Mouse (Mus musculus) myocyte (in vitro differentiated cells): ENCODE results near the gene Lenep. TPM values are rescaled to one million over a fixed set of nuclear protein-coding genes. Genes with fewer than 3 reads are reported as not detected.
A peak's percentile ranks its signal among the peaks of the same experiment; 100 is the strongest.

Experiments used
- H3K27me3 ChIP-seq: one replicate; pipeline ENCODE4 v1.6.1; 2011; ENCODE audit not compliant: control insufficient read depth, insufficient read depth, insufficient read length
- H3K36me3 ChIP-seq: one replicate; pipeline ENCODE4 v1.6.1; 2011; ENCODE audit not compliant: control insufficient read depth, insufficient read depth
- H3K4me2 ChIP-seq: one replicate; pipeline ENCODE4 v1.6.1; 2011; ENCODE audit warnings: low read depth, control low read depth
- H3K4me3 ChIP-seq: one replicate; pipeline ENCODE4 v1.5.1; 2011; ENCODE audit warnings: mild to moderate bottlenecking, control low read depth, moderate library complexity
- H3K79me2 ChIP-seq: one replicate; pipeline ENCODE4 v1.6.1; 2011; ENCODE audit not compliant: control insufficient read depth, insufficient read depth
- H3ac ChIP-seq: one replicate; pipeline ENCODE4 v1.6.1; 2011; ENCODE audit not compliant: control insufficient read depth, insufficient read length
- CEBPB ChIP-seq: IDR thresholded peaks from 2 replicates; pipeline ENCODE4 v1.6.1; 2011; ENCODE audit warnings: mild to moderate bottlenecking, moderate library complexity; ENCODE audit not compliant: poor library complexity, insufficient read depth, severe bottlenecking
- E2F4 ChIP-seq: IDR thresholded peaks from one replicate; pipeline ENCODE4 v1.6.1; 2011; ENCODE audit warnings: mild to moderate bottlenecking, control low read depth, moderate library complexity; ENCODE audit not compliant: insufficient read depth
- MAX ChIP-seq: IDR thresholded peaks from one replicate; pipeline ENCODE4 v1.6.1; 2011; ENCODE audit warnings: low read depth, mild to moderate bottlenecking, control low read depth
- MYOD1 ChIP-seq, 3 experiments: IDR thresholded peaks; one replicate each; pipeline ENCODE4 v1.6.1; 2011; ENCODE audit warnings: control low read depth in 2 of 3, low read depth in 2 of 3, mild to moderate bottlenecking in 2 of 3, moderate library complexity in 1 of 3; ENCODE audit not compliant: insufficient read length in 2 of 3, control insufficient read depth in 1 of 3
- MYOG ChIP-seq, 3 experiments: IDR thresholded peaks; one replicate each; pipeline ENCODE4 v1.6.1; 2011; ENCODE audit warnings: control low read depth in 2 of 3, low read depth in 2 of 3, mild to moderate bottlenecking in 2 of 3; ENCODE audit not compliant: insufficient read length in 2 of 3, control insufficient read depth in 1 of 3, insufficient read depth in 1 of 3
- POLR2A ChIP-seq: IDR thresholded peaks from one replicate; pipeline ENCODE4 v1.6.1; 2011; ENCODE audit warnings: low read depth, mild to moderate bottlenecking, control low read depth, moderate library complexity; ENCODE audit not compliant: insufficient read length
- POLR2AphosphoS2 ChIP-seq: IDR thresholded peaks from one replicate; pipeline ENCODE4 v1.6.1; 2011; ENCODE audit warnings: low read depth, control low read depth; ENCODE audit not compliant: insufficient read length
- REST ChIP-seq: IDR thresholded peaks from one replicate; pipeline ENCODE4 v1.6.1; 2011; ENCODE audit warnings: mild to moderate bottlenecking, control low read depth, moderate library complexity; ENCODE audit not compliant: insufficient read depth, insufficient read length
- SRF ChIP-seq: IDR thresholded peaks from one replicate; pipeline ENCODE4 v1.6.1; 2011; ENCODE audit warnings: low read depth; ENCODE audit not compliant: control insufficient read depth, insufficient read length
- TCF12 ChIP-seq: IDR thresholded peaks from one replicate; pipeline ENCODE4 v1.6.1; 2011; ENCODE audit warnings: mild to moderate bottlenecking, control low read depth; ENCODE audit not compliant: poor library complexity, insufficient read depth, severe bottlenecking
- TCF3 ChIP-seq: IDR thresholded peaks from one replicate; pipeline ENCODE4 v1.6.1; 2011; ENCODE audit warnings: low read depth, control low read depth; ENCODE audit not compliant: insufficient read length
- polyA plus RNA-seq: library from polyadenylated mRNA; unstranded; fragments of >200 nt; fragmentation: generic; extraction: Trizol; gene quantifications from one replicate; pipeline ENCODE4 v1.2.1, GENCODE M21; 2012; ENCODE audit warnings: missing spikeins

Lenep gene
- polyA plus RNA-seq, 1 experiment = not detected

DNA sequence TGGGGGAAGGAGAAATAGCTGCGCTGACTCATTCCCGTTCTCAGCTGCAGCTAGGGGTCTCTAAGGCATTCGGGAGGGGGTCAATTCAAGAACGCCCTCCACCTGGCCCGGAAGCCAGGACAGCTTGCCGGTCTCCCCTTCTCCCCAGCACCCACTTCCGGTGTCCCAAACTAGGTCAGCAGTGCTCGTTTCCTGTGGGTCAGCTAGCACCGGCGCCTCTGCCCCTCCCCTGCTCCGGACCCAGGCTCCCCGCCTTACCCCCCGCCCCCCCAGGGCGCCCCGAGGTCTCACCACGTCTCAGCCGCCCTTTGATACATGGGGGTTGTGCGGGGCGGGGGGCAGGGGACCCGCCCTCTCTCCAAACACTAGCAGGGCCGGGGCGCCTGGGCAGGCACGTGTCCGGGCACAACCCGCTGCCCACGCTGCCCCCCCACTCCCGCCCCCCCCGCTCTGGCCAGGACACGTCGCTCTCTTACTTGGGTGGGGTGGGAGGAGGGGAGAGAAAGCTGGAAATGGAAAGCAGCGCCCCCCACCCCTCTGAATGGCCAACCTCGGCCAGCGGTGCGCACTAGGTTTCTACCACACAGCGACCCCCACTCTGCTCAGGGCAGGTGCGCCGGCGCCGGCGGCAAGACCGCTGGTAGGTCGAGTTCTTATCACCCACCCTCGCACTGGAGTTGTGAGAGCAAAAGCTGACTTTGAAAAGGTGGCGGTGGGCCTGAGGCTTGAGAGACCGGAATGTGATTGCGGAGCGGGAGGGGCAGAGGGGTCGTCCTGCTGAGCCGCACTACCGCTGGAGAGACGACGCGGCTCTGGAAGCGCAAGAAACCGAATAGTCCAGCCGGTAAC lies 10.7 kb downstream of the Lenep start:
- TF ChIP-seq SRF (peak; percentile 78), MYOD1 (IDR thresholded peaks at IDR 0.05; ENCODE audit: control insufficient read depth in 1 of 3, insufficient read length in 2 of 3, low read depth in 2 of 3) (peak in 1 of 3 experiments; percentile 23), POLR2AphosphoS2 (peak; percentile 76), POLR2A (peak; percentile 60), MAX (no peak), TCF3 (no peak)
- Histone ChIP-seq H3K36me3 (no peaks in the 10 kb centered on the region), H3K4me2 (peak overlapping the region; percentile 96), H3ac (peak overlapping the region; percentile 66), H3K27me3 (no peaks in the 10 kb centered on the region), H3K79me2 (peaks cover 42% of the 10 kb centered on the region), H3K4me3 (peak overlapping the region; percentile 99)

GRCm38 (mm10) chr3:89390699-89391662 lies 11.6 kb downstream of the Lenep start:
- Histone ChIP-seq H3K4me3 (peak overlapping the region; percentile 99), H3K36me3 (peaks cover 2% of the 10 kb centered on the region), H3K79me2 (peaks cover 42% of the 10 kb centered on the region), H3K27me3 (no peaks in the 10 kb centered on the region), H3ac (peak overlapping the region; percentile 66), H3K4me2 (peak overlapping the region; percentile 96)
- peak; percentile 93 for TF ChIP-seq CEBPB
- TF ChIP-seq POLR2A = peak; percentile 63
- TF ChIP-seq POLR2AphosphoS2 = peak; percentile 28
- no peak for TF ChIP-seq TCF12
- TF ChIP-seq MYOD1 (IDR thresholded peaks at IDR 0.05; ENCODE audit: control insufficient read depth in 1 of 3, insufficient read length in 2 of 3, low read depth in 2 of 3) = peak in 1 of 3 experiments; percentile 53
- no peak for TF ChIP-seq E2F4
- TF ChIP-seq MYOG (IDR thresholded peaks at IDR 0.05; ENCODE audit: control insufficient read depth in 1 of 3, insufficient read depth in 1 of 3, insufficient read length in 2 of 3, low read depth in 2 of 3) = peak in 1 of 3 experiments; percentile 38

DNA sequence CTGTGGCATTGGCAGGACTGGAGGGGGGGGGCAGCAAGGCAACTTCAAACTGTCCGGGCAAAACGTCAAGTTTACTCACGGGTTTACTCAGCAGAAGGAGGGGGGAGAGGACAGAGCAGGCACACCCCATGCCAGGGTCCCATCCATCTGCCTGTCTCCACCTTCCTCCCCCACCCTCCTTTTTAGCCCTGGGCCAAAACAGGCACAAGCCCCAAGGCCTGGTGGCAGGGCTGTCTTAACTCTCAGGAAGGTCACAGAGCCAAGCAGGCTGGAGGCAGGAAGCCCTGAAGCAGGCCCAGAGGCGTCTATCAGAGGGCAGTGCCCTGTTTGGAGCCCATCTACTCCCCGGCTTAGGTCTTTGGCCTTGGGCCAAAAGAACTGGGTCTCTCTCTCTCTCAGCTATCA lies 12.5 kb downstream of the Lenep start:
- peaks cover 46% of the 10 kb centered on the region for H3K79me2 ChIP-seq
- H3K4me2 ChIP-seq = peak overlapping the region; percentile 78
- no peak for TF ChIP-seq REST
- TF ChIP-seq POLR2A = peak; percentile 32

GRCm38 (mm10) chr3:89388901-89389740 lies 13.5 kb downstream of the Lenep start:
- Histone ChIP-seq H3K79me2 (peaks cover 52% of the 10 kb centered on the region), H3ac (no peak overlapping the region), H3K27me3 (no peaks in the 10 kb centered on the region), H3K36me3 (peaks cover 6% of the 10 kb centered on the region), H3K4me3 (no peak overlapping the region), H3K4me2 (no peak overlapping the region)
- no peak for TF ChIP-seq MYOD1 (IDR thresholded peaks at IDR 0.05; ENCODE audit: control insufficient read depth in 1 of 3, insufficient read length in 2 of 3, low read depth in 2 of 3)

More for the DNA sequence above, 12.5 kb downstream of the Lenep start:
- peak overlapping the region; percentile 66 for H3ac ChIP-seq
- H3K27me3 ChIP-seq = no peaks in the 10 kb centered on the region
- peak overlapping the region; percentile 99 for H3K4me3 ChIP-seq
- H3K36me3 ChIP-seq = peaks cover 6% of the 10 kb centered on the region

- no peak overlapping the region for H3K4me3 ChIP-seq
- H3K79me2 ChIP-seq = peaks cover 57% of the 10 kb centered on the region
- no peak overlapping the region for H3K4me2 ChIP-seq
- no peaks in the 10 kb centered on the region for H3K27me3 ChIP-seq
- H3ac ChIP-seq = no peak overlapping the region
- peaks cover 10% of the 10 kb centered on the region for H3K36me3 ChIP-seq
- TF ChIP-seq MYOD1 (IDR thresholded peaks at IDR 0.05; ENCODE audit: control insufficient read depth in 1 of 3, insufficient read length in 2 of 3, low read depth in 2 of 3) = peak in 1 of 3 experiments; percentile 35
- TF ChIP-seq SRF = no peak
- TF ChIP-seq TCF3 = no peak
- peak in 2 of 3 experiments; percentile 52 to 68 for TF ChIP-seq MYOG (IDR thresholded peaks at IDR 0.05; ENCODE audit: control insufficient read depth in 1 of 3, insufficient read depth in 1 of 3, insufficient read length in 2 of 3, low read depth in 2 of 3)
- no peak for TF ChIP-seq POLR2AphosphoS2
- TF ChIP-seq MAX = no peak
- TF ChIP-seq REST = no peak
- peak; percentile 15 for TF ChIP-seq POLR2A
These were observed 14.3 kb downstream of the Lenep start for GRCm38 (mm10) chr3:89388134-89388881.
